Comparison of ENCODE assay signal across 21 mouse cellular contexts in genomic region chr12:100680676-100681075, GRCm38 (mm10). TPM values are rescaled to one million over a fixed set of nuclear protein-coding genes. Genes with fewer than 3 reads are reported as not detected.
DNase-seq lines count a peak whose midpoint lies in the region; ATAC-seq and TF ChIP-seq lines count a peak whose summit lies in the region.
"Had no signal": no experiment of that assay in that cellular context is flagged by ENCODE, and none has a peak within 500 bp of the region (broad histone marks: within the 10 kb centered on the region; RNA-seq: fewer than 3 reads in every experiment).

No protein-coding gene starts in this region.

- peaks cover 7% of the 10 kb centered on the region for H3K4me1 ChIP-seq in cerebellum, adult 2 months (ENCODE audit: control insufficient read depth, insufficient read depth, low read length)
- H3K4me1 ChIP-seq in megakaryocyte, embryonic 14.5 days: peaks cover 46% of the 10 kb centered on the region
- H3K4me1 ChIP-seq: embryonic facial prominence, embryonic 15.5 days had no signal

- no peaks in the 10 kb centered on the region for H3K27me3 ChIP-seq in cerebellum, adult 2 months (ENCODE audit: control insufficient read depth, insufficient read depth, low read length)
- H3K27me3 ChIP-seq in megakaryocyte, embryonic 14.5 days (replicated peaks): no peaks in the 10 kb centered on the region
- H3K27me3 ChIP-seq: embryonic facial prominence, embryonic 12.5 days; embryonic facial prominence, embryonic 15.5 days; heart, embryonic 13.5 days; Patski had no signal

- intact Hi-C loops in gastrocnemius, adult 2 months (cut with DNase I): no loop called here

- ATAC-seq in cerebellum, adult (ENCODE audit: insufficient number of reproducible peaks, low FRiP score, low TSS enrichment): no peak
- ATAC-seq in megakaryocyte, adult 5-6 weeks (ENCODE audit: poor library complexity, severe bottlenecking): no peak
- ATAC-seq: forebrain, embryonic 14.5 days; forebrain, postnatal 0 days; hindbrain, postnatal 0 days; inflammation-experienced regulatory T-cells, adult 6 months; Patski had no signal

- H3K27ac ChIP-seq in cerebellum, adult 2 months (ENCODE audit: insufficient read depth, low read length): peak overlapping the region; percentile 4; the same call in 1 of the 2 replicates
- peak overlapping the region; percentile 6; the same call in 1 of the 2 replicates for H3K27ac ChIP-seq in gastrocnemius, adult 2 months
- H3K27ac ChIP-seq: embryonic facial prominence, embryonic 15.5 days; heart, adult 2 months; heart, embryonic 10.5 days; heart, embryonic 13.5 days; hindbrain, embryonic 14.5 days; hindbrain, postnatal 0 days had no signal

- no peak overlapping the region for H3K4me3 ChIP-seq in cerebellum, adult 2 months (replicated peaks; ENCODE audit: insufficient read depth, low read depth, low read length)
- no peak overlapping the region for H3K4me3 ChIP-seq in gastrocnemius, adult 2 months
- H3K4me3 ChIP-seq in megakaryocyte, embryonic 14.5 days (replicated peaks): peak overlapping the region; percentile 59
- H3K4me3 ChIP-seq: embryonic facial prominence, embryonic 12.5 days; embryonic facial prominence, embryonic 15.5 days; heart, adult 2 months; heart, embryonic 10.5 days; heart, embryonic 13.5 days had no signal

- H3K36me3 ChIP-seq in megakaryocyte, embryonic 14.5 days (replicated peaks; ENCODE audit: low read length): peaks cover 23% of the 10 kb centered on the region
- H3K36me3 ChIP-seq: embryonic facial prominence, embryonic 12.5 days; embryonic facial prominence, embryonic 15.5 days; heart, embryonic 10.5 days had no signal

- no peaks in the 10 kb centered on the region for H3K9me3 ChIP-seq in megakaryocyte, embryonic 14.5 days
- H3K9me3 ChIP-seq: embryonic facial prominence, embryonic 12.5 days; embryonic facial prominence, embryonic 15.5 days; heart, embryonic 10.5 days; heart, embryonic 13.5 days had no signal

- no peak for DNase-seq in cerebellum, adult 2 months
- DNase-seq in gastrocnemius, adult 2 months: no peak
- no peak for DNase-seq in gastrocnemius, postnatal 4 days (ENCODE audit: low spot score in 2 of 2)
- DNase-seq in right cerebral cortex, postnatal 10 days (ENCODE audit: low spot score in 2 of 2): no peak
- DNase-seq: forebrain, postnatal 0 days; gastrocnemius, postnatal 25 days; heart, adult 2 months; heart, postnatal 14 days; heart, postnatal 4 days had no signal

- no peak for TF ChIP-seq POLR2A in cerebellum, adult 2 months (IDR thresholded peaks at IDR 0.05; ENCODE audit: borderline replicate concordance, insufficient read depth, low read length)

- 49% methylated on average over 5 of the region's 5 CpGs for WGBS in cerebellum, adult 2 months

- no peak for TF ChIP-seq CTCF in cerebellum, adult 2 months (IDR thresholded peaks at IDR 0.05; ENCODE audit: borderline replicate concordance, insufficient read depth, low read depth, low read length)
- no peak for TF ChIP-seq CTCF in gastrocnemius, adult 2 months (IDR thresholded peaks at IDR 0.05)

RNA-seq across cellular contexts. Expression of gene Rps6ka5, which starts 46.1 kb away (rescaled TPM):
- 22.9 and 25.0 TPM in 2 replicates for polyA plus RNA-seq in cerebellum, adult 2 months (2012; rRNA removed)
- total RNA-seq in gastrocnemius, adult 2 months (2021): 10 to 100 TPM; 11.1 to 11.8 TPM
- total RNA-seq in gastrocnemius, postnatal 4 days (2021): 10 to 100 TPM; 11.0 to 14.1 TPM
- 1.3 and 4.9 TPM in 2 replicates for polyA plus RNA-seq in megakaryocyte, embryonic 14.5 days (2012; ENCODE audit: insufficient read depth, low replicate concordance)
- 18.2 and 19.4 TPM in 2 replicates for total RNA-seq in megakaryocyte, adult 5-6 weeks (2015)
- total RNA-seq in megakaryocyte, adult 5-6 weeks (2017): 30.9 and 37.6 TPM in 2 replicates
